Mouse (Mus musculus): ENCODE data around the gene A030005K14Rik.

- no peak for TF ChIP-seq POLR2A (IDR thresholded peaks at IDR 0.05; ENCODE audit: low read depth, low read length)
- no peak for TF ChIP-seq CTCF (IDR thresholded peaks at IDR 0.05; ENCODE audit: extremely low read depth, insufficient read length, insufficient replicate concordance, low read depth, low read length)
Observed at GRCm38 (mm10) chr1:83015329-83015879, 43.8 kb downstream of the A030005K14Rik start.
